Mouse (Mus musculus) brain, embryonic 14.5 days (tissue): ENCODE results near the gene Vmn2r31. TPM values are rescaled to one million over a fixed set of nuclear protein-coding genes. Genes with fewer than 3 reads are reported as not detected.
"Not testable (repeated sequence)": the region's sequence is repeated elsewhere in the genome, so short reads cannot be mapped to it uniquely, and the experiment has no call there.

Experiments
- DNase-seq: peaks from one replicate; pipeline ENCODE4 v3.0.0-alpha.2; 2011; ENCODE audit warnings: low read depth
- polyA plus RNA-seq: library from polyadenylated mRNA; depleted of rRNA; stranded (reverse); fragments of >200 nt; gene quantifications from 2 replicates; pipeline ENCODE4 v1.2.3, GENCODE M21; 2012; rRNA removed

Gene Vmn2r31
- not detected in 2 replicates for polyA plus RNA-seq

- DNase-seq: not testable (repeated sequence)
These were observed at the start of gene Vmn2r31 for GRCm38 (mm10) chr7:7399603-7400002. Gene Vmn2r31 (minus strand): TSS chr7:7399703.

- DNase-seq: not testable (repeated sequence)
These were observed 25.1 kb downstream of the Vmn2r31 start, which contains the start of gene Gm45783 for GRCm38 (mm10) chr7:7374431-7374830. Gene Gm45783 (minus strand): TSS chr7:7374573.

GRCm38 (mm10) chr7:7337509-7337908 lies 62.0 kb downstream of the Vmn2r31 start, which contains the start of gene Vmn2r30:
Gene Vmn2r30 (minus strand): TSS chr7:7337609.
- DNase-seq: not testable (repeated sequence)

Other genes starting within 250 kb of the Vmn2r31 start
- gene Zfp418, start 228.4 kb downstream of the Vmn2r31 start, polyA plus RNA-seq: 3.0 and 3.2 TPM in 2 replicates
- 8.3 and 11.0 TPM in 2 replicates for gene Zfp772, start 189.7 kb downstream of the Vmn2r31 start, polyA plus RNA-seq
- 1.6 and 4.0 TPM in 2 replicates for gene Vmn2r29, start 152.4 kb downstream of the Vmn2r31 start, polyA plus RNA-seq
- 4.1 and 5.6 TPM in 2 replicates for gene Gm45844, start 121.4 kb downstream of the Vmn2r31 start, polyA plus RNA-seq
- 67.0 and 90.5 TPM in 2 replicates for gene Clcn4, start 98.9 kb downstream of the Vmn2r31 start, polyA plus RNA-seq
- not detected in 2 replicates for gene Vmn2r30, start 62.1 kb downstream of the Vmn2r31 start, polyA plus RNA-seq
- gene Gm45783, start 25.1 kb downstream of the Vmn2r31 start, polyA plus RNA-seq: not detected in 2 replicates
- gene Vmn2r32, start 80.3 kb upstream of the Vmn2r31 start, polyA plus RNA-seq: not detected in 2 replicates
- gene Vmn2r33, start 167.1 kb upstream of the Vmn2r31 start, polyA plus RNA-seq: not detected in 2 replicates